Mouse (Mus musculus) intestine, embryonic 15.5 days (tissue): ENCODE measurements around the gene Adgrb2. TPM values are rescaled to one million over a fixed set of nuclear protein-coding genes. Genes with fewer than 3 reads are reported as not detected.
A peak's percentile ranks its signal among the peaks of the same experiment; 100 is the strongest.

Experiments used
- ATAC-seq: fragments of 200-750 bp; cut with Nextera tagmentation; 2 replicates; pipeline ENCODE4 v1.8.0; 2017; ENCODE audit warnings: moderate TSS enrichment, moderate library complexity
- H3K27ac ChIP-seq: fragments of 300-500 bp; sonication (generic); 2 replicates; pipeline ENCODE4 v1.5.1; 2015; ENCODE audit warnings: mild to moderate bottlenecking, inconsistent platforms
- H3K27me3 ChIP-seq: fragments of 300-500 bp; sonication (generic); replicated peaks from 2 replicates; pipeline ENCODE4 v1.6.1; 2015; ENCODE audit warnings: inconsistent platforms
- H3K36me3 ChIP-seq: fragments of 300-500 bp; sonication (generic); 2 replicates; pipeline ENCODE4 v1.6.1; 2015; ENCODE audit warnings: inconsistent platforms
- H3K4me1 ChIP-seq: fragments of 300-500 bp; sonication (generic); replicated peaks from 2 replicates; pipeline ENCODE4 v1.6.1; 2015; ENCODE audit warnings: inconsistent platforms
- H3K4me2 ChIP-seq: fragments of 300-500 bp; sonication (generic); replicated peaks from 2 replicates; pipeline ENCODE4 v1.6.1; 2015; ENCODE audit warnings: mild to moderate bottlenecking, inconsistent platforms
- H3K4me3 ChIP-seq: fragments of 300-500 bp; sonication (generic); replicated peaks from 2 replicates; pipeline ENCODE4 v1.5.1; 2015; ENCODE audit warnings: inconsistent platforms
- H3K9ac ChIP-seq: fragments of 300-500 bp; sonication (generic); 2 replicates; pipeline ENCODE4 v1.6.1; 2015; ENCODE audit warnings: inconsistent platforms
- H3K9me3 ChIP-seq: fragments of 300-500 bp; sonication (generic); 2 replicates; pipeline ENCODE4 v1.6.1; 2016; ENCODE audit warnings: inconsistent platforms
- WGBS: fragments of 180-500 bp; shearing (Covaris S2); methylation state at CpG from one replicate; pipeline ENCODE4 v1.1.7; 2015; 5-methylcytosine and 5-hydroxymethylcytosine counted together
- polyA plus RNA-seq: library from polyadenylated mRNA; unstranded; fragments of >200 nt; fragmentation: Nextera tagmentation; extraction: Ambion mirVana; gene quantifications from 2 replicates; pipeline ENCODE4 v1.2.1, GENCODE M21; 2015

Gene Adgrb2
- polyA plus RNA-seq, 1 experiment from 2014 or later: 2.2 TPM

GRCm38 (mm10) chr4:130013111-130013510, 28.4 kb downstream of the Adgrb2 start:
- Histone ChIP-seq H3K27me3 (peaks cover 15% of the 10 kb centered on the region), H3K9me3 (no peaks in the 10 kb centered on the region), H3K4me1 (no peaks in the 10 kb centered on the region), H3K9ac (no peak overlapping the region), H3K27ac (no peak overlapping the region), H3K4me2 (no peak overlapping the region), H3K36me3 (no peaks in the 10 kb centered on the region), H3K4me3 (no peak overlapping the region)
- ATAC-seq: no peak
- WGBS: 69% methylated on average over 10 of the region's 10 CpGs

- no peak overlapping the region for H3K4me2 ChIP-seq
- ATAC-seq: no peak
- H3K27me3 ChIP-seq: peaks cover 6% of the 10 kb centered on the region; the same call in 1 of the 2 replicates
- H3K9ac ChIP-seq: no peak overlapping the region
- no peaks in the 10 kb centered on the region for H3K9me3 ChIP-seq
- no peaks in the 10 kb centered on the region for H3K36me3 ChIP-seq
- H3K27ac ChIP-seq: no peak overlapping the region
- H3K4me3 ChIP-seq: no peak overlapping the region
- WGBS: 55% methylated on average over 4 of the region's 4 CpGs
- no peaks in the 10 kb centered on the region for H3K4me1 ChIP-seq
Measured at GRCm38 (mm10) chr4:130016010-130016409, 31.3 kb downstream of the Adgrb2 start.

- no peaks in the 10 kb centered on the region for H3K9me3 ChIP-seq
- peaks cover 6% of the 10 kb centered on the region; the same call in 1 of the 2 replicates for H3K27me3 ChIP-seq
- H3K4me1 ChIP-seq: no peaks in the 10 kb centered on the region
- H3K27ac ChIP-seq: no peak overlapping the region
- no peak overlapping the region for H3K4me3 ChIP-seq
- no peak overlapping the region for H3K9ac ChIP-seq
- no peaks in the 10 kb centered on the region for H3K36me3 ChIP-seq
- WGBS: 68% methylated on average over 18 of the region's 18 CpGs
- no peak overlapping the region for H3K4me2 ChIP-seq
- no peak for ATAC-seq
Measured at GRCm38 (mm10) chr4:130017036-130017674, 32.5 kb downstream of the Adgrb2 start.

GRCm38 (mm10) chr4:130022952-130023351, 38.3 kb downstream of the Adgrb2 start:
- WGBS: 77% methylated on average over 8 of the region's 8 CpGs
- 0 out of 2 replicates have a peak, but pooled peaks have one; percentile 34 for ATAC-seq

GRCm38 (mm10) chr4:130023511-130024231, 39.0 kb downstream of the Adgrb2 start:
- WGBS: 68% methylated on average over 10 of the region's 10 CpGs
- Histone ChIP-seq H3K9me3 (no peaks in the 10 kb centered on the region), H3K4me1 (no peaks in the 10 kb centered on the region), H3K4me2 (no peak overlapping the region), H3K27me3 (no peaks in the 10 kb centered on the region), H3K36me3 (no peaks in the 10 kb centered on the region), H3K9ac (no peak overlapping the region), H3K4me3 (no peak overlapping the region), H3K27ac (no peak overlapping the region)
- no peak for ATAC-seq

More at GRCm38 (mm10) chr4:130022952-130023351, 38.3 kb downstream of the Adgrb2 start:
- Histone ChIP-seq H3K4me2 (no peak overlapping the region), H3K36me3 (no peaks in the 10 kb centered on the region), H3K27ac (no peak overlapping the region), H3K4me1 (no peaks in the 10 kb centered on the region), H3K4me3 (no peak overlapping the region), H3K9ac (no peak overlapping the region), H3K9me3 (no peaks in the 10 kb centered on the region), H3K27me3 (no peaks in the 10 kb centered on the region)

- 42% methylated on average over 8 of the region's 8 CpGs for WGBS
- Histone ChIP-seq H3K4me3 (no peak overlapping the region), H3K4me1 (no peaks in the 10 kb centered on the region), H3K4me2 (no peak overlapping the region), H3K9me3 (no peaks in the 10 kb centered on the region), H3K27ac (no peak overlapping the region), H3K27me3 (no peaks in the 10 kb centered on the region), H3K9ac (no peak overlapping the region), H3K36me3 (no peaks in the 10 kb centered on the region)
- ATAC-seq: no peak
Measured at GRCm38 (mm10) chr4:130025544-130025943, 40.9 kb downstream of the Adgrb2 start.

GRCm38 (mm10) chr4:130031146-130031545, 46.5 kb downstream of the Adgrb2 start:
- Histone ChIP-seq H3K4me3 (no peak overlapping the region), H3K4me2 (no peak overlapping the region), H3K27me3 (peaks cover 14% of the 10 kb centered on the region), H3K9ac (no peak overlapping the region), H3K4me1 (peaks cover 4% of the 10 kb centered on the region), H3K36me3 (no peaks in the 10 kb centered on the region), H3K9me3 (no peaks in the 10 kb centered on the region), H3K27ac (no peak overlapping the region)
- WGBS: 61% methylated on average over 2 of the region's 2 CpGs
- ATAC-seq: no peak

GRCm38 (mm10) chr4:130033496-130033895, 48.8 kb downstream of the Adgrb2 start:
- 61% methylated on average over 7 of the region's 7 CpGs for WGBS
- no peak for ATAC-seq
- peaks cover 14% of the 10 kb centered on the region for H3K27me3 ChIP-seq
- H3K4me2 ChIP-seq: no peak overlapping the region
- no peak overlapping the region for H3K9ac ChIP-seq
- H3K9me3 ChIP-seq: no peaks in the 10 kb centered on the region
- no peak overlapping the region for H3K4me3 ChIP-seq
- H3K36me3 ChIP-seq: no peaks in the 10 kb centered on the region
- peaks cover 17% of the 10 kb centered on the region for H3K4me1 ChIP-seq
- no peak overlapping the region for H3K27ac ChIP-seq

- peak overlapping the region; percentile 39; the same call in 1 of the 2 replicates for H3K4me2 ChIP-seq
Measured at GRCm38 (mm10) chr4:130036112-130036511, 51.4 kb downstream of the Adgrb2 start.

GRCm38 (mm10) chr4:130036573-130037401, 52.1 kb downstream of the Adgrb2 start:
- Histone ChIP-seq H3K9ac (no peak overlapping the region), H3K4me1 (peaks cover 17% of the 10 kb centered on the region), H3K4me2 (peak overlapping the region; percentile 39), H3K9me3 (no peaks in the 10 kb centered on the region), H3K27me3 (peaks cover 14% of the 10 kb centered on the region), H3K4me3 (no peak overlapping the region), H3K36me3 (no peaks in the 10 kb centered on the region), H3K27ac (peak overlapping the region; percentile 74)
- ATAC-seq: peak; percentile 93
- 6% methylated on average over 23 of the region's 23 CpGs for WGBS

More at GRCm38 (mm10) chr4:130036112-130036511, 51.4 kb downstream of the Adgrb2 start:
- WGBS: 4% methylated on average over 8 of the region's 8 CpGs
- peak; percentile 39 for ATAC-seq
- no peaks in the 10 kb centered on the region for H3K9me3 ChIP-seq
- H3K27me3 ChIP-seq: peaks cover 14% of the 10 kb centered on the region
- peaks cover 17% of the 10 kb centered on the region for H3K4me1 ChIP-seq
- no peaks in the 10 kb centered on the region for H3K36me3 ChIP-seq
- no peak overlapping the region for H3K9ac ChIP-seq
- peak overlapping the region; percentile 74 for H3K27ac ChIP-seq
- H3K4me3 ChIP-seq: no peak overlapping the region

GRCm38 (mm10) chr4:130039351-130039750, 54.7 kb downstream of the Adgrb2 start:
- H3K27ac ChIP-seq: no peak overlapping the region
- H3K9ac ChIP-seq: no peak overlapping the region
- peaks cover 19% of the 10 kb centered on the region for H3K4me1 ChIP-seq
- no peaks in the 10 kb centered on the region for H3K9me3 ChIP-seq
- no peak for ATAC-seq
- peaks cover 3% of the 10 kb centered on the region for H3K27me3 ChIP-seq
- H3K4me2 ChIP-seq: no peak overlapping the region
- 48% methylated on average over 5 of the region's 5 CpGs for WGBS
- no peak overlapping the region for H3K4me3 ChIP-seq
- H3K36me3 ChIP-seq: no peaks in the 10 kb centered on the region

GRCm38 (mm10) chr4:130041076-130041475, 56.4 kb downstream of the Adgrb2 start:
- ATAC-seq: no peak
- 85% methylated on average over 11 of the region's 11 CpGs for WGBS
- H3K27me3 ChIP-seq: no peaks in the 10 kb centered on the region
- H3K4me3 ChIP-seq: no peak overlapping the region
- no peak overlapping the region for H3K4me2 ChIP-seq
- H3K9ac ChIP-seq: no peak overlapping the region
- H3K27ac ChIP-seq: no peak overlapping the region
- peaks cover 23% of the 10 kb centered on the region for H3K4me1 ChIP-seq
- H3K36me3 ChIP-seq: no peaks in the 10 kb centered on the region
- no peaks in the 10 kb centered on the region for H3K9me3 ChIP-seq
